Mouse (Mus musculus) small intestine, adult 2 months (tissue): ENCODE data around the gene Tead4. TPM values are rescaled to one million over a fixed set of nuclear protein-coding genes. Genes with fewer than 3 reads are reported as not detected.
"Not testable (repeated sequence)": the region's sequence is repeated elsewhere in the genome, so short reads cannot be mapped to it uniquely, and the experiment has no call there.

Experiments used
- H3K27ac ChIP-seq: fragments of 200-500 bp; 2 replicates; pipeline ENCODE4 v1.5.1; 2012; ENCODE audit warnings: low read depth, low read length, control low read depth, inconsistent platforms; ENCODE audit not compliant: insufficient read depth
- H3K27me3 ChIP-seq: fragments of 200-500 bp; 2 replicates; pipeline ENCODE4 v1.6.1; 2012; ENCODE audit warnings: mild to moderate bottlenecking, moderate library complexity, low read length, inconsistent platforms; ENCODE audit not compliant: control insufficient read depth, insufficient read depth
- H3K36me3 ChIP-seq: fragments of 200-500 bp; 2 replicates; pipeline ENCODE4 v1.6.1; 2012; ENCODE audit warnings: mild to moderate bottlenecking, low read length, control low read depth, inconsistent platforms; ENCODE audit not compliant: control insufficient read depth, insufficient read depth
- H3K4me1 ChIP-seq: fragments of 200-500 bp; 2 replicates; pipeline ENCODE4 v1.6.1; 2012; ENCODE audit warnings: low read length, inconsistent platforms, mixed read lengths; ENCODE audit not compliant: control insufficient read depth, insufficient read depth, insufficient read length
- H3K4me3 ChIP-seq: fragments of 200-500 bp; 2 replicates; pipeline ENCODE4 v1.5.1; 2012; ENCODE audit warnings: low read depth, mild to moderate bottlenecking, control low read depth, inconsistent platforms, low read length, moderate library complexity
- CTCF ChIP-seq: fragments of 200-500 bp; IDR thresholded peaks from 2 replicates; pipeline ENCODE4 v1.5.1; 2012; ENCODE audit warnings: low read depth, mild to moderate bottlenecking, control low read depth, inconsistent platforms, low read length, moderate library complexity, mixed read lengths; ENCODE audit not compliant: insufficient replicate concordance, insufficient read length; ENCODE audit errors: extremely low read depth
- POLR2A ChIP-seq: fragments of 200-500 bp; IDR thresholded peaks from 2 replicates; pipeline ENCODE4 v1.6.1; 2012; ENCODE audit warnings: low read depth, mild to moderate bottlenecking, control low read depth, inconsistent platforms, low read length, moderate library complexity
- WGBS: fragments of 180-500 bp; shearing (Covaris S2); methylation state at CpG from one replicate; pipeline ENCODE4 v1.1.7; 2018; 5-methylcytosine and 5-hydroxymethylcytosine counted together
- polyA plus RNA-seq: library from polyadenylated mRNA; depleted of rRNA; stranded (reverse); fragments of >200 nt; gene quantifications from 2 replicates; pipeline ENCODE4 v1.2.3, GENCODE M21; 2012

Tead4 gene
- polyA plus RNA-seq, 1 experiment = 0.93 TPM

- WGBS = 20% methylated on average over 12 of the region's 12 CpGs
- TF ChIP-seq CTCF (peak; percentile 63; the same call in 1 of the 2 replicates), POLR2A (no peak)
- H3K4me1 ChIP-seq = no peaks in the 10 kb centered on the region; the same call in 1 of the 2 replicates
- H3K27me3 ChIP-seq = no peaks in the 10 kb centered on the region
- no peak overlapping the region for H3K27ac ChIP-seq
- no peaks in the 10 kb centered on the region for H3K36me3 ChIP-seq
- H3K4me3 ChIP-seq = no peak overlapping the region
Observed at GRCm38 (mm10) chr6:128334397-128335124, 33.9 kb upstream of the Tead4 start.

DNA sequence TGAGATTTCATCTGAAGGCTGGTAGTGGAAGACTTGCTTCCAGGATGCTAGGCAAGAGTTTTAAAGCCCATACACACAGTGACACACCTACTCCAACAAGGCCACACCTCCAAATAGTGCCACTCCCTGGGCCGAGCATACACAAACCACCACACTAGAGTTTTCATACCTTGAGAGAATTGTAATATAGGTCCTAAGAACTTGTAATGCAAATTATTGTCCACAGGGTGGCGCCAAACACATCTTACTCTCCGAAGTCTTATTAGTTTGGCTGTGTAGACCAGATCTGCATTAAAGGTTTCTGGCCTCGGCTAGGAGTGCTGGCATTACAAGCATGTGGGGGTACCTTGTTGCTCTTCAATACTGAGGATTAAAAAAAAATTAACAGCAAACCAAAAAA lies 17.7 kb upstream of the Tead4 start:
- Histone ChIP-seq H3K4me1 (no peaks in the 10 kb centered on the region), H3K27ac (no peak overlapping the region), H3K36me3 (peaks cover 1% of the 10 kb centered on the region; the same call in 1 of the 2 replicates), H3K4me3 (no peak overlapping the region), H3K27me3 (no peaks in the 10 kb centered on the region)
- WGBS = 4% methylated on average over 4 of the region's 4 CpGs
- TF ChIP-seq CTCF (peak; percentile 37), POLR2A (no peak)

DNA sequence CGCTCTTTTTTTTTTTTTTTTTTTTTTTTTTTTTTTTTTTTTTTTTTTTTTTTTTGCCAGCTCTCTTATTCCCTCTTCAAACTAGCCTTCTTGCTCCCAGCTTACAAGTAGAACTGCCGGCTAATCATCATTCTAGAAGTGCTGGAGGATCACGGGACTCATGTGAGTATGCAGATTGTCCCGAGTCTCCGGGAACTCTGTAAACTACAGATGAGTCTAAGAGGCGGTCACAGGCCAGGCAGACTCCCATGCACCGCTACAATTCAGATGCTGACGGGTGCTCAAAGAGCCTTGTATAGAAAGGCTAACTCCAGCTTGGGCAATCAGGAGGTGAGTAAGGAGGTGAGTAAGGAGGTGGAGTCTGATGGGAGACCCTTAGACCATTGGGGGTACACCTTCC lies 15.0 kb upstream of the Tead4 start:
- H3K36me3 ChIP-seq = no peaks in the 10 kb centered on the region
- 79% methylated on average over 8 of the region's 8 CpGs for WGBS

DNA sequence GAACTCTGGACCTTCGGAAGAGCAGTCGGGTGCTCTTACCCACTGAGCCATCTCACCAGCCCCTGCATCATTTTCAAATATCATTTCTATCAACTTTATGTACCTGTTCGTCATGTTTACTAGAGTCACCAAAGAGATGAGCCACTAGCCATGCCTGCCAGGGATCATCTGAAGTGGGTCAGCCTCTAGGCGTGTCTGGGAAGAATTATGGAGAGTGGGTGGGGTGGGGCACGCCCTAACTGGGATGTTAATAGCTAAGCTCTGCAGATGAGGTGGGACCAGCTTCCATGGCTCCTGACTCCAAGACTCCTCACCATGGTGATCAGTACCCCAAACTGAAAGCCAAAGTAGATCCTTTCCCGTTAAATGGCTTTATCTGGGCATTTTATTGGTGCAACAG lies 14.2 kb upstream of the Tead4 start:
- Histone ChIP-seq H3K4me1 (no peaks in the 10 kb centered on the region), H3K27ac (no peak overlapping the region), H3K36me3 (no peaks in the 10 kb centered on the region), H3K27me3 (no peaks in the 10 kb centered on the region), H3K4me3 (no peak overlapping the region)
- 74% methylated on average over 6 of the region's 6 CpGs for WGBS
- TF ChIP-seq POLR2A (no peak), CTCF (no peak)

More for the DNA sequence above, 15.0 kb upstream of the Tead4 start:
- no peaks in the 10 kb centered on the region for H3K4me1 ChIP-seq
- H3K27ac ChIP-seq = no peak overlapping the region
- H3K27me3 ChIP-seq = no peaks in the 10 kb centered on the region
- H3K4me3 ChIP-seq = no peak overlapping the region
- no peak for TF ChIP-seq POLR2A
- TF ChIP-seq CTCF = no peak

GRCm38 (mm10) chr6:128308311-128308710 lies 7.7 kb upstream of the Tead4 start:
- H3K27ac ChIP-seq = no peak overlapping the region
- 27% methylated on average over 4 of the region's 4 CpGs for WGBS
- H3K4me1 ChIP-seq = no peaks in the 10 kb centered on the region
- no peak overlapping the region for H3K4me3 ChIP-seq
- no peaks in the 10 kb centered on the region for H3K27me3 ChIP-seq
- H3K36me3 ChIP-seq = no peaks in the 10 kb centered on the region
- TF ChIP-seq POLR2A = no peak
- TF ChIP-seq CTCF = peak; percentile 87; the same call in 1 of the 2 replicates

GRCm38 (mm10) chr6:128304801-128305200 lies 4.2 kb upstream of the Tead4 start:
- Histone ChIP-seq H3K4me3 (no peak overlapping the region), H3K27ac (no peak overlapping the region), H3K36me3 (no peaks in the 10 kb centered on the region), H3K4me1 (peaks cover 4% of the 10 kb centered on the region; the same call in 1 of the 2 replicates), H3K27me3 (peaks cover 5% of the 10 kb centered on the region; the same call in 1 of the 2 replicates)
- no peak for TF ChIP-seq POLR2A
- TF ChIP-seq CTCF = no peak
- 61% methylated on average over 4 of the region's 4 CpGs for WGBS

GRCm38 (mm10) chr6:128302640-128303039 lies 2.0 kb upstream of the Tead4 start:
- 79% methylated on average over 3 of the region's 3 CpGs for WGBS

GRCm38 (mm10) chr6:128301891-128302290 lies 1.3 kb upstream of the Tead4 start:
- no peak overlapping the region for H3K27ac ChIP-seq
- H3K4me1 ChIP-seq = peaks cover 5% of the 10 kb centered on the region; the same call in 1 of the 2 replicates
- TF ChIP-seq POLR2A (no peak), CTCF (no peak)
- no peak overlapping the region for H3K4me3 ChIP-seq
- peaks cover 14% of the 10 kb centered on the region; the same call in 1 of the 2 replicates for H3K27me3 ChIP-seq
- WGBS = 90% methylated on average over 3 of the region's 3 CpGs
- no peaks in the 10 kb centered on the region for H3K36me3 ChIP-seq

More at GRCm38 (mm10) chr6:128302640-128303039, 2.0 kb upstream of the Tead4 start:
- H3K27me3 ChIP-seq = peaks cover 14% of the 10 kb centered on the region; the same call in 1 of the 2 replicates
- peak; percentile 26; the same call in 1 of the 2 replicates for TF ChIP-seq CTCF
- H3K4me1 ChIP-seq, H3K36me3 ChIP-seq, H3K27ac ChIP-seq, H3K4me3 ChIP-seq: not testable (repeated sequence)
